Mouse (Mus musculus): ENCODE results near the gene Vamp3.

Vamp3 gene

DNA sequence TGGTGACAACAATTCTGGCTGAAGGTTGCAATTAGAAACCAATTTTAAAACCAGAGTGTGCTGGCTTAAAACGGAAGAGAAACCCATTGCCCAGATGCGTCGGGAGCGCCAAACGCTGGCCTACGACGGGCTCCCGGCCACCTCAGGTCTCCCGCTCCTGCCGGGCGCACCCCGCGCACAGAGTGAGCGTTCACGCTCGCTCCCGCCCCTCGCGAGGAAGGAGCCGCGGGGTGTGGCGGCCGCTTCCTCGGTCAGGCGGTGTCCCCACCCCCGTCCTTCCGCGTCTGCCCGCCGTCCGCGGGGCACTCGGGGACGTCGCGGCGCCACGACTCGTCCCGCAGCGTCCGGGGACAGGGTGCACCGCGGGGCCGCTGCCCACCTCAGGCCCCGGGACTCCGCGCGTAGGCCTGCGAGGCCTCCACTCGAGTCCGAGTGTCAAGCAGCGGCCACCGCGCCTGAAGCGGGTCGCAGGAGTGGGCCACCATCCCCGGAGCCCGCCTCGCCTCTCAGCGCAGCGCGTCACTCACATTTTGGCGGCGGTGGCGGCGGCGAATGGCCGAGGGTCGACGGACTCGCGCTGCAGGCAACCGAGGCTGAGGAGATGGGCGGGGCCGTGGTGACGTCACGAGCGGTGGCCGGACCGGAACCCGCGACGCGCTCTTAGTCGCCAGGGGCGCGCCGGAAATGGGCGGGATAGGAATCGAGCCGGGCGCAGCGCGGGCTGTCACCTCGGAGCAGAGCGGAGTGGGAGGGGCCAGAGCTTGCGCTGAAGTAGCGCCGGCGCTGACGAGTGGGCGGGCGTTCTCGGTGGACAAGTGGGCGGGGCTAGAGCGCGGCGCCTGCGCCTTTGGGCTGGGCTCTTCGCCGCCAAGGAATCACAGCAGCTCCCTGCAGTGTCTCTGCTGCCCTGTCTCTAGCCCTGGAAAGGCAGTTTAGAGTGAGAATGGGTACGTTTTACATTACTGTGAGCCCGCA, at the start of gene Vamp3:
TSS of gene Vamp3 (minus strand) at position 617 of the 975 bp plus-strand sequence.
- peak; percentile 95 for ATAC-seq (ENCODE audit: insufficient number of reproducible peaks, low FRiP score, low TSS enrichment)

DNA sequence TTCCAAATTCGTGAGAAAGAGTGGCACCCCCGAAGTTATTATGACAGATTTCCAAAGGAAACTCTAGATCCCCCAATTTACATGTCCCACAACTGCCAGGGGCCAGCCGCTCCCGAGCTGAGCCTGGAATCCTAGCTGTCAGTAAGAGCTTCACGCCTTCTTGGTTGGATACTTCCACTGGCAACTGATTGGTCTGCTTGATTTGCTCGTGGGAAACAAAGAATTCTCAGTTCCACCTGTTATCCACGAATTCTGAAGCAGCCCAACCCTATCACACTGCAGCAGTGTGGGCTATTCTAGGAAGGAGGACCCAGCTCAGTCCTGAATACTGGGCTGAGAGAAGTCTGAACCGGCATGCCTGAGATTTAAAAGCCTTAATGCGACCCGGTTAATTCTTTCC, 48.7 kb upstream of the Vamp3 start:
- no peak for ATAC-seq (ENCODE audit: insufficient number of reproducible peaks, low FRiP score, low TSS enrichment)

- ATAC-seq (ENCODE audit: insufficient number of reproducible peaks, low FRiP score, low TSS enrichment) = no peak
Measured at GRCm38 (mm10) chr4:151105886-151106285, 48.1 kb upstream of the Vamp3 start.

- ATAC-seq (ENCODE audit: insufficient number of reproducible peaks, low FRiP score, low TSS enrichment) = no peak
Measured at GRCm38 (mm10) chr4:151104147-151104546, 46.4 kb upstream of the Vamp3 start.

DNA sequence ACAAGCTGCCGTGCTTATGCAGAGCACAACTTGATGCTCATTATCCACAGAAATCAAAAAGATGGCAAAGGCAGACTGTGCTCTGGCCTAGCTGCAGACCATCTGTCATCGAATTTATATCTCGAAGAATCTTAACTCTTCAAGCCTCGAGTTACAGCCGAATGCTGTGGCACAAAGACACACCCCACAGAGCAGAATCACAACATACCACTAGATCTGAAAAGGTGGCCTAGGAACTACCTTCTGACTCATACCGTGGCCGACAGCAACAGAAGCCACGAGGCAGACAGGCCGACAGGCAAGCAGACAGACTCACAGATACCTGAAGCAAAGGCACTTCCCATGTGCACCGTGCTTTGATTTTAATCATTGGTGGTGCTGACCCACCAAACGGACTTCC, 45.9 kb upstream of the Vamp3 start:
- no peak for ATAC-seq (ENCODE audit: insufficient number of reproducible peaks, low FRiP score, low TSS enrichment)

GRCm38 (mm10) chr4:151097104-151097438, 39.3 kb upstream of the Vamp3 start:
- no peak for ATAC-seq (ENCODE audit: insufficient number of reproducible peaks, low FRiP score, low TSS enrichment)

- ATAC-seq (ENCODE audit: insufficient number of reproducible peaks, low FRiP score, low TSS enrichment) = no peak
Measured at GRCm38 (mm10) chr4:151096334-151097103, 38.8 kb upstream of the Vamp3 start.

GRCm38 (mm10) chr4:151095207-151095606, 37.4 kb upstream of the Vamp3 start:
- no peak for ATAC-seq (ENCODE audit: insufficient number of reproducible peaks, low FRiP score, low TSS enrichment)

GRCm38 (mm10) chr4:151089270-151089669, 31.5 kb upstream of the Vamp3 start, which contains the start of gene Gm13090:
Gene Gm13090 (plus strand): TSS chr4:151089570.
- ATAC-seq (ENCODE audit: insufficient number of reproducible peaks, low FRiP score, low TSS enrichment) = no peak

- peak; percentile 89 for ATAC-seq (ENCODE audit: insufficient number of reproducible peaks, low FRiP score, low TSS enrichment)
Measured at GRCm38 (mm10) chr4:151088819-151089218, 31.1 kb upstream of the Vamp3 start.

GRCm38 (mm10) chr4:151087358-151087757, 29.6 kb upstream of the Vamp3 start:
- no peak for ATAC-seq (ENCODE audit: insufficient number of reproducible peaks, low FRiP score, low TSS enrichment)

DNA sequence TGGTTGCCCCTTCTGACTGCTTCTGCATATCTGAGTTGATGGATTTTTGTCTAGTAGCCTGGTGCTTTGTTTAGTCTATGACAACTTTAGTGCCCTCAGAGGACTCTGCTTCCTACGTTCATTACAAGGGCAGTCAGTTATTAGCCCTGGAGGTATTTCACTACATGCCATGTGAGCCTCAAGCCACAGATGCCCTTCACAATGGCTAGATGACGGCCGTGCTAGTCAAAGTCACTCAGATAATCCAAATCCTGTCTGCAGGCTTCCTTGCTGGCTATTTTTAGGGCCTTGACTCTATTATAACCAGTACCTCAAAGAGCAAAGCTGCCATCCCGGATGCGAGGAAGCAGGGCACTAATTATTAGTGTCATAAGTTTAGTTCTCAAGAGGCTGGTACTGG, 25.3 kb upstream of the Vamp3 start:
- no peak for ATAC-seq (ENCODE audit: insufficient number of reproducible peaks, low FRiP score, low TSS enrichment)

DNA sequence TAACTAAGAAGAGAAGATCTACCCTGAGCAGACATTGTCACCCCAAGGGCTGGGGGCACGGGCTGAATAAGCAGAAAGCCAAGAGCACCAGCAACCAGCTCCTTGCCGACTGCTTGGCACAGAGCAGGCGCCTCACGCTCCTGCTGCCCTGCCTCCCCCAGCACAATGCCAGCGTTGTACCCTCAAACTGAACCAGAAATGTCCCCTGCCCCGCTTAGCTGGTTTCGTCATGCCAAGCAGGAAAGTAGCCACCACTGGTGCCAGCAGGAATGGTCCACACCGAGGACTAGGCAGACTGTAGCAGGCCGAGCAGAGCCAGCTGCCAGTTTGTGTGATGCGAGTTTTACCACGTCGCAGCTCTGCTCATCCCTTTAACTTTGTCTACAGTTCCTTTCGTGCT, 24.2 kb upstream of the Vamp3 start:
- ATAC-seq (ENCODE audit: insufficient number of reproducible peaks, low FRiP score, low TSS enrichment) = no peak

- ATAC-seq (ENCODE audit: insufficient number of reproducible peaks, low FRiP score, low TSS enrichment) = no peak
Measured at GRCm38 (mm10) chr4:151081355-151081754, 23.6 kb upstream of the Vamp3 start.

- no peak for ATAC-seq (ENCODE audit: insufficient number of reproducible peaks, low FRiP score, low TSS enrichment)
Measured at GRCm38 (mm10) chr4:151074817-151075216, 17.1 kb upstream of the Vamp3 start.

DNA sequence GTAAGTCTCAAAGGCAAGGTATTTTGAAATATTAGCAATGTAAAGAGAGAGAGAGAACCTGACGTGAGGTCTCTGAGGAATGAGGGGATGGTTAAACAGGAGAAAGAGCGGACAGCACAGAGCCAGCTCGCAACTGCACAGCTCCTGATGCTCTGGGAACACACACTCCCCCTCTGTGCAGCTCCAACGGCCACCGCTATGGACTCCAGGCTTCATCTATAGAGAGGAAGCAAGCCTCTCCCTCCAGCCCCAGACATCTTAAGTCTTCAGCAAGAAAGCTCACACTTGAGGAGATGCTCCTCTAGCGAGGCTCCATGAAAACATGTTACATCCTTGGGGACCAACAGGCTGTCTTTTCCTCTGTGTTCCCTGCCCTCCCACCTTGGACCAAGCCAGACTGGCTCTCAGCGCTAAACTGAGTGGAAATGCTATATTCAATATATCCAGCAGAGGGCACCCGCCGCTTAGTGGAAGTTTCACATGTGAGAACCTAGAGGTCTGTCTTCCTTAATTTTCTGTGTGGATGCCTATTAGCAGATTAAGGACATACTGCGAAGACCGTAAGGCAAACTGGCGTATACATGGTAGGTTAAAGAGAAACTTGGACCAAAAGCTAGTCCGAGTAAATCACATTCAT, 15.5 kb upstream of the Vamp3 start:
- peak; percentile 49; the same call in 1 of the 2 replicates for ATAC-seq (ENCODE audit: insufficient number of reproducible peaks, low FRiP score, low TSS enrichment)

DNA sequence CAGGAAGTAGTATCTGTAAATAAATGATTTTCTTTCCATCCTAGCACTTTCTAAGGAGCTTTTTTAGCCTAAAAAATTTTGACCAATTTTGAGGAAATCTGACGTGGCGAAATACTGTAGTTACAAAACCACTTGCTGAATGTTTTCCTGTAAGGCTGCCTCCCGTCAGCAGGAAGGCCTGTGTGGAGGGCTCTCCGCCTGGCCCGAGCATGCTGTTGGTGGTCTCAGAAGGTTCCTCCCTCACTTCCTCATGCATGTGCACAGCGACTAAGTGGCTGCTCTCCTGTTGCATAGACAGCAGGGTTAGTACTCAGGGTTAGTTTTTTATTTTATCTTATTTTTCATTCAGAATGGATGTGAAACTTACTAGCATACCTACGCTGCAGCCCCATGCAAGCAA, 13.2 kb upstream of the Vamp3 start:
- no peak for ATAC-seq (ENCODE audit: insufficient number of reproducible peaks, low FRiP score, low TSS enrichment)

GRCm38 (mm10) chr4:151068751-151069150, 11.0 kb upstream of the Vamp3 start:
- ATAC-seq (ENCODE audit: insufficient number of reproducible peaks, low FRiP score, low TSS enrichment) = no peak

DNA sequence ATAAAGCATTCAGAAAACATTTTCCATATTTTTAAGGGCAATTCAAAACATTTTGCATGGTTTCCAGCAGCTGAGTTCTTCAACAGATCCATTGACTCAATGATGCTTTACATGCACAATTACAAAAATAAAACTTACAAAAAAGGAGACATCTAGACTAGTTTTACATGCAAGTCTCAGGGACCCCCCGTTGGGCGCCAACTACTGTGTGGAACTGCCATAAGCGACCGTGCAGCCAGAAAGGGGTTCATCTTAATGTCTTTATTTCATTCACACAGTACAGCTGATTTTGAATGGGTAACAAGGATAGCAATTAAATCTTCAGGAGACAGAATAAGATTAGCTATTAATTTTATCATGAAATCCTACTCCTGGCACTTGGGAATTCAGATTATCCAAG, 1.8 kb upstream of the Vamp3 start:
- no peak for ATAC-seq (ENCODE audit: insufficient number of reproducible peaks, low FRiP score, low TSS enrichment)

DNA sequence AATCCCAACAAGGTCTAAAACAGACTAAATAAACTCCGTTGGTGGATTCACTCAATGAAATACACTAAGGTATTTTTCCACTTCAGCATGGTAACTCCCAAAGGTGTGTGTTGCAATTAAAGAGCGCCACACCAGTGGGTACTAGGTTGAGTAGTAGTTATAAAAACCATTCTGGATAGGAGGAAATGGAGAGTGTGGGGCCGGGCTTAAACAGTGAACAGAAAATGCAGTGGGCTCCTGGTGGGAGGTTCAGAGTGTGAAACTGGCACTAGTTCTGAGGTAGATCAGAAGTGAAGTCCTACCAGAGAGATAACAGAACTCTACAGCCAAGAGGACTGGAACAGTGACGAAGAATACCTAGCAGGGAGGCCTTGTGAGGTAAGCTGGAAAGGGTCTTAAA, 871 bp upstream of the Vamp3 start:
- no peak for ATAC-seq (ENCODE audit: insufficient number of reproducible peaks, low FRiP score, low TSS enrichment)

DNA sequence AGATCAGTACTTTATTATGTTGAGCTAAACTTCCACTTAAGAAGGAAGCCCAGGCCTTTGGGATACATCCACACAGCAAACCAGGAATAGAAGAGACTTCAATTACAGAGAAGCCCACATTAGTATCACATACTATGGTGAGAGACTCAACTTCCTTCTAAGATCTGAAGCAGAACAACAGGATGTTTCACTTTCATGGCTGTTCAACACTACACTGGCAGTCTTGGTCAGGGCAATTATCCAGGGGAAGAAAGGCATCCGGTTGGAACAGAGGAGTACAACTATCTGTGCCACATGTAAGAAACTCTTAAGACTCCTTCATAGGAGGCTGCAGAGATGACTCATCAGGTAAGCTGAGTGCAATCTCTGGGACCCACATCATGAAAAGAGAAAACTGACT, 6.6 kb downstream of the Vamp3 start:
- ATAC-seq (ENCODE audit: insufficient number of reproducible peaks, low FRiP score, low TSS enrichment) = no peak
